10 mouse cellular contexts compared by ENCODE assay signal in genomic region chr14:61274414-61275198, GRCm38 (mm10). TPM values are rescaled to one million over a fixed set of nuclear protein-coding genes. Genes with fewer than 3 reads are reported as not detected.
DNase-seq lines count a peak whose midpoint lies in the region; ATAC-seq lines count a peak whose summit lies in the region.
"Had no signal": no experiment of that assay in that cellular context is flagged by ENCODE, and none has a peak within 500 bp of the region (broad histone marks: within the 10 kb centered on the region; RNA-seq: fewer than 3 reads in every experiment).

No protein-coding gene starts in this region.

- no peaks in the 10 kb centered on the region for H3K36me3 ChIP-seq in kidney, embryonic 16.5 days (ENCODE audit: insufficient read depth, low read length)
- H3K36me3 ChIP-seq in forebrain, embryonic 12.5 days (replicated peaks) = no peaks in the 10 kb centered on the region
- H3K36me3 ChIP-seq in limb, embryonic 15.5 days = no peaks in the 10 kb centered on the region
- H3K36me3 ChIP-seq: G1E had no signal

- no peak overlapping the region for H3K27ac ChIP-seq in kidney, embryonic 16.5 days (ENCODE audit: low read length)
- H3K27ac ChIP-seq in forebrain, embryonic 12.5 days = no peak overlapping the region
- H3K27ac ChIP-seq in limb, embryonic 15.5 days = no peak overlapping the region

- peaks cover 27% of the 10 kb centered on the region for H3K27me3 ChIP-seq in kidney, embryonic 16.5 days (ENCODE audit: insufficient read depth, low read length)
- H3K27me3 ChIP-seq in forebrain, embryonic 12.5 days = peaks cover 40% of the 10 kb centered on the region
- peaks cover 33% of the 10 kb centered on the region for H3K27me3 ChIP-seq in limb, embryonic 15.5 days

- H3K9me3 ChIP-seq in kidney, embryonic 16.5 days (ENCODE audit: low read length) = no peaks in the 10 kb centered on the region
- H3K9me3 ChIP-seq in forebrain, embryonic 12.5 days = no peaks in the 10 kb centered on the region
- no peaks in the 10 kb centered on the region for H3K9me3 ChIP-seq in limb, embryonic 15.5 days
- H3K9me3 ChIP-seq: G1E had no signal

- H3K4me2 ChIP-seq in kidney, embryonic 16.5 days (replicated peaks; ENCODE audit: low read depth, low read length) = peak overlapping the region; percentile 53
- H3K4me2 ChIP-seq in forebrain, embryonic 12.5 days = peak overlapping the region; percentile 44
- H3K4me2 ChIP-seq in limb, embryonic 15.5 days = peak overlapping the region; percentile 37

- ATAC-seq in kidney, embryonic 16.5 days (ENCODE audit: low FRiP score, low TSS enrichment) = peak; percentile 51
- no peak for ATAC-seq in forebrain, embryonic 12.5 days (ENCODE audit: low FRiP score)
- ATAC-seq in limb, embryonic 15.5 days (ENCODE audit: insufficient number of reproducible peaks, low FRiP score, low TSS enrichment, low read depth) = no peak

- H3K9ac ChIP-seq in kidney, embryonic 16.5 days (replicated peaks; ENCODE audit: low read length) = no peak overlapping the region
- H3K9ac ChIP-seq in forebrain, embryonic 12.5 days = no peak overlapping the region
- H3K9ac ChIP-seq in limb, embryonic 15.5 days = no peak overlapping the region

- no peak for DNase-seq in kidney, adult 8-10 months
- peak; percentile 11 for DNase-seq in retina, embryonic 14.5 days (ENCODE audit: low spot score)
- DNase-seq in layer of hippocampus, adult 8-10 months (ENCODE audit: low spot score in 2 of 2) = no peak
- no peak for DNase-seq in thymus, postnatal 10 days (ENCODE audit: low spot score in 2 of 2)
- no peak for DNase-seq in gastrocnemius, postnatal 25 days
- DNase-seq: kidney, adult 18-20 months had no signal

- H3K4me1 ChIP-seq in kidney, embryonic 16.5 days (ENCODE audit: insufficient read depth, low read length) = peaks cover 11% of the 10 kb centered on the region
- H3K4me1 ChIP-seq in forebrain, embryonic 12.5 days = peaks cover 11% of the 10 kb centered on the region
- H3K4me1 ChIP-seq in limb, embryonic 15.5 days = peaks cover 9% of the 10 kb centered on the region

- peak overlapping the region; percentile 37 for H3K4me3 ChIP-seq in kidney, embryonic 16.5 days (ENCODE audit: low read length)
- peak overlapping the region; percentile 5 for H3K4me3 ChIP-seq in forebrain, embryonic 12.5 days (replicated peaks)
- peak overlapping the region; percentile 21 for H3K4me3 ChIP-seq in limb, embryonic 15.5 days

- 7% methylated on average over 38 of the region's 38 CpGs for WGBS in kidney, embryonic 16.5 days
- WGBS in forebrain, embryonic 12.5 days = 9% methylated on average over 38 of the region's 38 CpGs
- WGBS in limb, embryonic 15.5 days = 10% methylated on average over 38 of the region's 38 CpGs

RNA-seq across cellular contexts. Expression of gene Sgcg, which starts 16.3 kb away (rescaled TPM):
- polyA plus RNA-seq in kidney, embryonic 16.5 days (2015; fragmentation: Nextera tagmentation; extraction: Ambion mirVana) = 0.67 and 1.4 TPM in 2 replicates
- 0.05 and 0.19 TPM in 2 replicates for polyA plus RNA-seq in forebrain, embryonic 12.5 days (2016; fragmentation: Nextera tagmentation; extraction: Ambion mirVana)
- 9.3 and 23.0 TPM in 2 replicates for polyA plus RNA-seq in limb, embryonic 15.5 days (2015; fragmentation: Nextera tagmentation; extraction: Ambion mirVana)
- total RNA-seq in layer of hippocampus, adult 8-10 months (2022) = under 1 TPM in 2 of 4 experiments, not detected in 2; 0.43 to 0.74 TPM
- 100 to 1,000 TPM; 142 to 155 TPM for total RNA-seq in gastrocnemius, postnatal 25 days (2021)
- polyA plus RNA-seq: G1E had no signal

RNA-seq across cellular contexts. Expression of gene Arl11, which starts 34.9 kb away (rescaled TPM):
- 0.80 and 1.2 TPM in 2 replicates for polyA plus RNA-seq in kidney, embryonic 16.5 days (2015; fragmentation: Nextera tagmentation; extraction: Ambion mirVana)
- 0.13 and 0.26 TPM in 2 replicates for polyA plus RNA-seq in forebrain, embryonic 12.5 days (2016; fragmentation: Nextera tagmentation; extraction: Ambion mirVana)
- polyA plus RNA-seq in limb, embryonic 15.5 days (2015; fragmentation: Nextera tagmentation; extraction: Ambion mirVana) = 0.87 and 1.7 TPM in 2 replicates
- 1 to 10 TPM in 2 of 4 experiments, under 1 TPM in 2; 0.35 to 4.4 (median 2.2) TPM for total RNA-seq in layer of hippocampus, adult 8-10 months (2022)
- total RNA-seq in gastrocnemius, postnatal 25 days (2021) = under 1 TPM; 0.23 to 0.48 TPM
- total RNA-seq: G1E had no signal
- polyA plus RNA-seq: G1E had no signal
